Mouse (Mus musculus): ENCODE measurements around the gene Clip2. TPM values are rescaled to one million over a fixed set of nuclear protein-coding genes. Genes with fewer than 3 reads are reported as not detected.

Gene Clip2
- polyA plus RNA-seq, 1 experiment: 23.4 TPM

- H3K27me3 ChIP-seq (ENCODE audit: control insufficient read depth, insufficient read depth, low read length): no peaks in the 10 kb centered on the region
- no peak overlapping the region for H3K27ac ChIP-seq (ENCODE audit: control insufficient read depth, insufficient read depth, low read length)
- H3K4me1 ChIP-seq (replicated peaks; ENCODE audit: control insufficient read depth, insufficient read depth, low read length): peaks cover 4% of the 10 kb centered on the region
- no peak overlapping the region for H3K4me3 ChIP-seq (ENCODE audit: control insufficient read depth, insufficient read depth, low read length)
- WGBS: 89% methylated on average over 3 of the region's 3 CpGs
- no peak for TF ChIP-seq CTCF (IDR thresholded peaks at IDR 0.05; ENCODE audit: borderline replicate concordance, control insufficient read depth, extremely low read depth, insufficient read depth, low read length, poor library complexity)
- no peak for TF ChIP-seq POLR2A (IDR thresholded peaks at IDR 0.05; ENCODE audit: control insufficient read depth, extremely low read depth, insufficient read depth, low read length, poor library complexity)
- DNase-seq: no peak
- H3K36me3 ChIP-seq (ENCODE audit: control insufficient read depth, insufficient read depth, low read length): no peaks in the 10 kb centered on the region
These were observed 7.0 kb downstream of the Clip2 start for GRCm38 (mm10) chr5:134545242-134545629.

GRCm38 (mm10) chr5:134544516-134545241 is 7.6 kb downstream of the Clip2 start:
- no peak overlapping the region for H3K27ac ChIP-seq (ENCODE audit: control insufficient read depth, insufficient read depth, low read length)
- TF ChIP-seq POLR2A (IDR thresholded peaks at IDR 0.05; ENCODE audit: control insufficient read depth, extremely low read depth, insufficient read depth, low read length, poor library complexity) (no peak), CTCF (IDR thresholded peaks at IDR 0.05; ENCODE audit: borderline replicate concordance, control insufficient read depth, extremely low read depth, insufficient read depth, low read length, poor library complexity) (no peak)
- WGBS: 92% methylated on average over 19 of the region's 19 CpGs
- peaks cover 10% of the 10 kb centered on the region for H3K4me1 ChIP-seq (replicated peaks; ENCODE audit: control insufficient read depth, insufficient read depth, low read length)
- no peak for DNase-seq
- no peaks in the 10 kb centered on the region for H3K27me3 ChIP-seq (ENCODE audit: control insufficient read depth, insufficient read depth, low read length)
- no peak overlapping the region for H3K4me3 ChIP-seq (ENCODE audit: control insufficient read depth, insufficient read depth, low read length)
- no peaks in the 10 kb centered on the region for H3K36me3 ChIP-seq (ENCODE audit: control insufficient read depth, insufficient read depth, low read length)

- no peaks in the 10 kb centered on the region for H3K27me3 ChIP-seq (ENCODE audit: control insufficient read depth, insufficient read depth, low read length)
- no peak overlapping the region for H3K4me3 ChIP-seq (ENCODE audit: control insufficient read depth, insufficient read depth, low read length)
- peaks cover 14% of the 10 kb centered on the region for H3K4me1 ChIP-seq (replicated peaks; ENCODE audit: control insufficient read depth, insufficient read depth, low read length)
- no peaks in the 10 kb centered on the region for H3K36me3 ChIP-seq (ENCODE audit: control insufficient read depth, insufficient read depth, low read length)
- TF ChIP-seq POLR2A (IDR thresholded peaks at IDR 0.05; ENCODE audit: control insufficient read depth, extremely low read depth, insufficient read depth, low read length, poor library complexity) (no peak), CTCF (IDR thresholded peaks at IDR 0.05; ENCODE audit: borderline replicate concordance, control insufficient read depth, extremely low read depth, insufficient read depth, low read length, poor library complexity) (no peak)
- DNase-seq: no peak
- 93% methylated on average over 7 of the region's 7 CpGs for WGBS
- no peak overlapping the region for H3K27ac ChIP-seq (ENCODE audit: control insufficient read depth, insufficient read depth, low read length)
These were observed 10.6 kb downstream of the Clip2 start for GRCm38 (mm10) chr5:134541640-134542039.

GRCm38 (mm10) chr5:134540881-134541280 is 11.4 kb downstream of the Clip2 start:
- Histone ChIP-seq H3K27ac (ENCODE audit: control insufficient read depth, insufficient read depth, low read length) (no peak overlapping the region), H3K36me3 (ENCODE audit: control insufficient read depth, insufficient read depth, low read length) (no peaks in the 10 kb centered on the region), H3K4me1 (replicated peaks; ENCODE audit: control insufficient read depth, insufficient read depth, low read length) (peaks cover 14% of the 10 kb centered on the region), H3K4me3 (ENCODE audit: control insufficient read depth, insufficient read depth, low read length) (no peak overlapping the region), H3K27me3 (ENCODE audit: control insufficient read depth, insufficient read depth, low read length) (no peaks in the 10 kb centered on the region)
- DNase-seq: no peak
- TF ChIP-seq CTCF (IDR thresholded peaks at IDR 0.05; ENCODE audit: borderline replicate concordance, control insufficient read depth, extremely low read depth, insufficient read depth, low read length, poor library complexity): no peak
- TF ChIP-seq POLR2A (IDR thresholded peaks at IDR 0.05; ENCODE audit: control insufficient read depth, extremely low read depth, insufficient read depth, low read length, poor library complexity): no peak
- 90% methylated on average over 6 of the region's 6 CpGs for WGBS

DNA sequence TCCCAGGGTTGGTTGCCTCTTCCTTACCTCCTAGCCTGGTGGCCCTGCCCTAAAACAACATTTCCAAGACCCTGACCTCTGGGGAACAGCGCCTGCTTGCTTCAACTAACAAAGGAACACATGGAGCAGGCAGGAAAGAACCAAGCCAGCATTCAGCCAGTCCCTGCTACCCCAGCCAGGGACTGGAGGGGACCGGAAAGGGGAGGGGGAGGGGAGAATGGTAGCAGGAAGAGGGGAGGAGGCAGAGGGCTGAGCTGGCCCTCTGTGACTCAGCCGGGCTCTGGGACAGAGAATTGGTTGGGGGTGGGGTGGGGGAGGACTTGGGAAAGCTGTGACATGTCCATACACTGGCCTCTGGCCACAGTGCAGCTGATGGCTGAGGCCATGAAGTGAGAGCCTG is 12.3 kb downstream of the Clip2 start:
- Histone ChIP-seq H3K27me3 (ENCODE audit: control insufficient read depth, insufficient read depth, low read length) (no peaks in the 10 kb centered on the region), H3K4me1 (replicated peaks; ENCODE audit: control insufficient read depth, insufficient read depth, low read length) (peaks cover 14% of the 10 kb centered on the region), H3K4me3 (ENCODE audit: control insufficient read depth, insufficient read depth, low read length) (no peak overlapping the region), H3K27ac (ENCODE audit: control insufficient read depth, insufficient read depth, low read length) (peak overlapping the region; percentile 8; the same call in 1 of the 2 replicates), H3K36me3 (ENCODE audit: control insufficient read depth, insufficient read depth, low read length) (no peaks in the 10 kb centered on the region)
- no peak for TF ChIP-seq POLR2A (IDR thresholded peaks at IDR 0.05; ENCODE audit: control insufficient read depth, extremely low read depth, insufficient read depth, low read length, poor library complexity)
- no peak for TF ChIP-seq CTCF (IDR thresholded peaks at IDR 0.05; ENCODE audit: borderline replicate concordance, control insufficient read depth, extremely low read depth, insufficient read depth, low read length, poor library complexity)
- peak; percentile 65 for DNase-seq
- 25% methylated on average over 3 of the region's 3 CpGs for WGBS

DNA sequence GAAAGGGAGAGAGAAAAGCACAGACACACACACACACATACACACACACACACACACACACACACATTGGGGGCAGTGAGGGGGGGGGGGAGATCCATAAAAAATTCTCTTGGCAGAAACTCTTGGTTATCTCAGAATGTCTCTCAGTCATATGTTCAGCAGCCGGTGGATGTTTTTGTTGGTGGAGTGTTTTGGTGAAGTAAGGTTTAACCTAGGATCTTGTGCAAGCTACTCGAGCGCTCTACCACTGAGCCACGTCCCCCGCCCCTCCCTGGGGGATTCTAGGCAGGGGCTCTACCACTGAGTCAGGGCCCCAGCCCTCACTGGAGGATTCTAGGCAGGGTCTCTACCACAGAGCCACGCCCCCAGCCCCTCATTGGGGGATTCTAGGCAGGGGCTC is 16.2 kb downstream of the Clip2 start:
- 93% methylated on average over 6 of the region's 6 CpGs for WGBS
- no peaks in the 10 kb centered on the region for H3K36me3 ChIP-seq (ENCODE audit: control insufficient read depth, insufficient read depth, low read length)
- peaks cover 14% of the 10 kb centered on the region for H3K4me1 ChIP-seq (replicated peaks; ENCODE audit: control insufficient read depth, insufficient read depth, low read length)
- H3K27me3 ChIP-seq (ENCODE audit: control insufficient read depth, insufficient read depth, low read length): no peaks in the 10 kb centered on the region
- TF ChIP-seq CTCF (IDR thresholded peaks at IDR 0.05; ENCODE audit: borderline replicate concordance, control insufficient read depth, extremely low read depth, insufficient read depth, low read length, poor library complexity) (no peak), POLR2A (IDR thresholded peaks at IDR 0.05; ENCODE audit: control insufficient read depth, extremely low read depth, insufficient read depth, low read length, poor library complexity) (no peak)
- no peak overlapping the region for H3K4me3 ChIP-seq (ENCODE audit: control insufficient read depth, insufficient read depth, low read length)
- no peak overlapping the region for H3K27ac ChIP-seq (ENCODE audit: control insufficient read depth, insufficient read depth, low read length)
- DNase-seq: no peak
